Mouse (Mus musculus): ENCODE data around the gene Trim41. TPM values are rescaled to one million over a fixed set of nuclear protein-coding genes. Genes with fewer than 3 reads are reported as not detected.

The Trim41 gene
- total RNA-seq, 4 experiments from 2014 or later = 13.7 to 25.0 (median 20.8) TPM

Other genes starting within 250 kb of the Trim41 start
- 100 to 1,000 TPM; 411 to 495 (median 459) TPM for gene Rack1, start 17.0 kb downstream of the Trim41 start, total RNA-seq (2022)
- gene Trim7, start 8.8 kb upstream of the Trim41 start, total RNA-seq (2022) = 10 to 100 TPM; 25.5 to 30.8 (median 29.7) TPM
- gene Gm12184, start 9.3 kb upstream of the Trim41 start, total RNA-seq (2022) = 1 to 10 TPM; 1.4 to 3.1 (median 1.8) TPM
- 10 to 100 TPM; 12.0 to 13.7 (median 12.9) TPM for gene Irgm1, start 54.3 kb upstream of the Trim41 start, total RNA-seq (2022)
- gene Gm5431, start 84.9 kb upstream of the Trim41 start, total RNA-seq (2022) = under 1 TPM in 3 of 4 experiments, not detected in 1; 0.13 to 0.21 (median 0.17) TPM
- 1 to 10 TPM in 2 of 4 experiments, under 1 TPM in 1, not detected in 1; 0.48 to 1.1 (median 1.1) TPM for gene Psme2b, start 128.8 kb upstream of the Trim41 start, total RNA-seq (2022)
- gene Olfr56, start 161.5 kb upstream of the Trim41 start, total RNA-seq (2022) = not detected
- gene 9930111J21Rik1, start 162.0 kb upstream of the Trim41 start, total RNA-seq (2022) = under 1 TPM; 0.49 to 0.94 (median 0.67) TPM
- under 1 TPM; 0.15 to 0.51 (median 0.20) TPM for gene Gm12185, start 174.9 kb upstream of the Trim41 start, total RNA-seq (2022)
- 1 to 10 TPM in 1 of 4 experiments, under 1 TPM in 3; 0.68 to 1.2 (median 0.76) TPM for gene Tgtp1, start 176.8 kb upstream of the Trim41 start, total RNA-seq (2022)
- 1 to 10 TPM in 2 of 4 experiments, under 1 TPM in 2; 0.70 to 1.2 (median 1.0) TPM for gene 9930111J21Rik2, start 233.9 kb upstream of the Trim41 start, total RNA-seq (2022)
- under 1 TPM in 3 of 4 experiments, not detected in 1; 0.29 to 0.53 (median 0.43) TPM for gene Tgtp2, start 246.9 kb upstream of the Trim41 start, total RNA-seq (2022)

All from gastrocnemius, adult 8-10 months (tissue).